Mouse (Mus musculus): ENCODE results near the gene 4930402F06Rik. TPM values are rescaled to one million over a fixed set of nuclear protein-coding genes. Genes with fewer than 3 reads are reported as not detected.

4930402F06Rik gene
- polyA plus RNA-seq, 1 experiment, result not detected

DNA sequence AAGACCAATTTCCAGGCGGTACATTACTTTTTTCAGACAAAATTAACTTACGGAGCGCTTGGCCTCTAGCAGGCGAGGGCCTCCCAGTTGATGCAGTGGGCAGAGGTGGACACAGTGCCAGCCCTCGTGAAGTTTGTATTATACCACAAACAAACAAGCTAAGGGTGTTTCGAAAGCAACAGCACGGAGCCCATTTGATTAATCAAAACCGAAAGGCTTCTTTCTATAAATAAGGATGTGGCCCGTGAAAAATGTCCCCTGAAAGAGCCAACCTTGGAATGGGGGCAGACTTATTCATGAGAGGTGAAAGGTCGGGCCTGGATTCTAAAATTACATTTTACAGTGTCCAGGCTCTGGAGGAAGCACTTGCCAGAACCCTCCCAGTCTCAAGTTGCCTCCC, 59.6 kb downstream of the 4930402F06Rik start:
- DNase-seq (ENCODE audit: low read depth), result no peak
- TF ChIP-seq CTCF (IDR thresholded peaks at IDR 0.05; ENCODE audit: borderline replicate concordance, extremely low read depth, insufficient read depth, insufficient read length) (no peak), POLR2A (IDR thresholded peaks at IDR 0.05; ENCODE audit: borderline replicate concordance, extremely low read depth, insufficient read depth, insufficient read length, poor library complexity, severe bottlenecking) (no peak)

DNA sequence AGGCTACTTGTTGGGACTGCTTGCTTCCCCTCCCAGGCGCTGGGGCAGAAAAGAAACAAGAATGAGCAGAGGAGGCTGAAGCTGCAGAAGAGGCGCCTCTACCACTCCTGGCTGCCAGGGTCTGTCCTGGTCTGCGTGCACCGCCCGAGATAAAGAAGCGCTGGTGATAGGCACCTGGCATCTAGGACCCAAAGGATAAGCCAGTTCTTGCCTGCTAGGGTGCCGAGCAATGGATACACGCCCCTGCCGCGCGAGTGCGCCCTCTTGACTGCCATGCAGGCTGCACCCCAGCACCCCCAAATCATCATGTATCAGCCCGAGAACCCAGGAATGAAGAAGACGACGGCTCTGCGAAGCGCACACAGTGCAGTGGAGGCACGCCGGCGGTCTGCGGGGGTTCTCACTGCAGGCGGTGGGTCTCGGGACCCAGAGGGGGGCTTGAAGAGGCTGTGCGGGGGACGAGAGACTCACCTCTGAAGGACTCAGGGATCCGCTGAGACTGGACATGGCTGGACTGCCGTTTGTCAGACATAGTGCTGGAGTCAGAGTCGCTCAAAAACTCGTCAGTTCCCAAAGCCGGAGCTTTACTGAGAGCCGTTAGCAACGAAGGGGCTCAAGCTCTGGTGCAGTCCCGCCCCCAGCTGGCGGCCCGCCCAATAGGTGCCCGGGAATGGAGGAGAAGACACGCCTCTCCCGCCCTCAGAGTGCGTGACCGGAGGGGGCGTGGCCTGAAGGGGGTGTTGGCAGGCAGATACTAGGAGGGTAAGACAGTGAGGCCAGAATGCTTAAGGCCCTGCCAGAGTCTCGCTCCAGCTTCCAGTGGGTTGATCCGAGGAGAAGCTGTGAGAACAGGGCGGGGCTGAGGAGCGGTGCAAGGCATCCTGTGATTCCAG, 60.3 kb downstream of the 4930402F06Rik start, which contains the start of gene Stom:
Gene Stom, minus strand, starts transcription at position 589 of the 893 bp plus-strand sequence.
- TF ChIP-seq CTCF (IDR thresholded peaks at IDR 0.05; ENCODE audit: borderline replicate concordance, extremely low read depth, insufficient read depth, insufficient read length), result no peak
- TF ChIP-seq POLR2A (IDR thresholded peaks at IDR 0.05; ENCODE audit: borderline replicate concordance, extremely low read depth, insufficient read depth, insufficient read length, poor library complexity, severe bottlenecking), result 0 out of 2 replicates have a peak, but pooled peaks have one; percentile 5

GRCm38 (mm10) chr2:35335620-35336019, 61.4 kb downstream of the 4930402F06Rik start:
- DNase-seq (ENCODE audit: low read depth), result peak; percentile 11
- TF ChIP-seq CTCF (IDR thresholded peaks at IDR 0.05; ENCODE audit: borderline replicate concordance, extremely low read depth, insufficient read depth, insufficient read length) (no peak), POLR2A (IDR thresholded peaks at IDR 0.05; ENCODE audit: borderline replicate concordance, extremely low read depth, insufficient read depth, insufficient read length, poor library complexity, severe bottlenecking) (no peak)

More for the DNA sequence above, 60.3 kb downstream of the 4930402F06Rik start, which contains the start of gene Stom:
- DNase-seq (ENCODE audit: low read depth), result peak; percentile 99

- DNase-seq (ENCODE audit: low read depth), result no peak
- TF ChIP-seq POLR2A (IDR thresholded peaks at IDR 0.05; ENCODE audit: borderline replicate concordance, extremely low read depth, insufficient read depth, insufficient read length, poor library complexity, severe bottlenecking), result no peak
- TF ChIP-seq CTCF (IDR thresholded peaks at IDR 0.05; ENCODE audit: borderline replicate concordance, extremely low read depth, insufficient read depth, insufficient read length), result no peak
Measured at GRCm38 (mm10) chr2:35333670-35334069, 63.3 kb downstream of the 4930402F06Rik start.

DNA sequence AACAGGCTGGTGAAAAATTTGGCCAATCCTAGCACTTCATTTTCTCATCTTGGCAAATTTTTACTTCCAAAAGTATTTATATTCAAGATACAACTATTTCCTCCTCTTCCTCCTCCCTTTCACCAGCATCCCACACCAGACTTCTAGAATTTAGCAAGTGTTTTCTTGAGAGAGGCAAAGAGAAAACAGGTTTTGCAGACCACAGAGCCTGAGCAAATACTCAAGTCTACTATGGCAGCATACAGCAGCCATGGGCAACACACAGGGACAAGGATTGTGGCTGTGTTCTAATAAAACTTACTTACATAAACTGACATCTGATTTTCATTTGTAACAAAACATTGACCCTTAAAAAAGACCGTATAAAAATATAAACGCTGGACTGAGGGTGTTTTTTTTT, 65.8 kb downstream of the 4930402F06Rik start:
- DNase-seq (ENCODE audit: low read depth), result no peak
- TF ChIP-seq POLR2A (IDR thresholded peaks at IDR 0.05; ENCODE audit: borderline replicate concordance, extremely low read depth, insufficient read depth, insufficient read length, poor library complexity, severe bottlenecking), result no peak
- no peak for TF ChIP-seq CTCF (IDR thresholded peaks at IDR 0.05; ENCODE audit: borderline replicate concordance, extremely low read depth, insufficient read depth, insufficient read length)

GRCm38 (mm10) chr2:35329061-35329460, 67.9 kb downstream of the 4930402F06Rik start:
- no peak for DNase-seq (ENCODE audit: low read depth)
- TF ChIP-seq CTCF (IDR thresholded peaks at IDR 0.05; ENCODE audit: borderline replicate concordance, extremely low read depth, insufficient read depth, insufficient read length) (no peak), POLR2A (IDR thresholded peaks at IDR 0.05; ENCODE audit: borderline replicate concordance, extremely low read depth, insufficient read depth, insufficient read length, poor library complexity, severe bottlenecking) (no peak)

GRCm38 (mm10) chr2:35328064-35328792, 68.7 kb downstream of the 4930402F06Rik start:
- TF ChIP-seq CTCF (IDR thresholded peaks at IDR 0.05; ENCODE audit: borderline replicate concordance, extremely low read depth, insufficient read depth, insufficient read length) (no peak), POLR2A (IDR thresholded peaks at IDR 0.05; ENCODE audit: borderline replicate concordance, extremely low read depth, insufficient read depth, insufficient read length, poor library complexity, severe bottlenecking) (no peak)
- no peak for DNase-seq (ENCODE audit: low read depth)

DNA sequence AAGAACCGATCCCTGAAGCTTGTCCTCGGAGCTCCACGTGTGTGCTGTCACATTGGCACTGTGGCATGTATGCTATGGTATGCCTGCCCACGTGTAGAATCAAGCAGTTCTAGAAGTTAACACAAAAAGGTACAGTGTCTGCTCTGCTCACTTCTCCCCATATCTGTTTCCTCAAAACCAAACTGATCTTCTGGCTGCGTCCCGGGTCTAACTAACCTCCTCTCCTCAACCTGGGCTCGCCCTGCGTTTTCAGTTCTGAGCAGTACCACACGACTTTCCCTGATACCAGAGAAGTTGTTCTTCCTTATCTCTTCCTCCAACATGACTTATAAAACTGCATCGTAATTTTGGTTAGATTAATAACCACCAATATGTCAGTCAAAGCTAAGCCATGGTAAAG, 69.4 kb downstream of the 4930402F06Rik start:
- DNase-seq (ENCODE audit: low read depth), result no peak
- no peak for TF ChIP-seq CTCF (IDR thresholded peaks at IDR 0.05; ENCODE audit: borderline replicate concordance, extremely low read depth, insufficient read depth, insufficient read length)
- no peak for TF ChIP-seq POLR2A (IDR thresholded peaks at IDR 0.05; ENCODE audit: borderline replicate concordance, extremely low read depth, insufficient read depth, insufficient read length, poor library complexity, severe bottlenecking)

DNA sequence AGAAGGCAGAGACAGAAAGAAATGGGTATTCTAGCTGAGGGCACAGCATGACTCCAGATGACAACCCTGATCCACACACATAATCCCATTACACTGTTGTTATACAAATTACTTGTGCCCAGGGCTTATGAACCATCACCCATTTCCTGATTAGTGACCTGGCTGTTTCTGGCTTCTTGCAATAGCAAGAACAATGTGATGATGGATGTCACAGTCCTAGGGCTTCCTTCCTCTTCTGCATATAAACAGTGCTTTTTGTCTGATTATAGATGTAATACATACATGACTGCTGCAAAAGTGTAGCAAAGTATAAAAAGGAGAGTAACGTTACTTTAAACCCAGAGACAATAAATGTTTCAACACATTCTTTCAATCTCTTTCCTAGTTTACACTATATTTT, 70.0 kb downstream of the 4930402F06Rik start:
- TF ChIP-seq CTCF (IDR thresholded peaks at IDR 0.05; ENCODE audit: borderline replicate concordance, extremely low read depth, insufficient read depth, insufficient read length) (no peak), POLR2A (IDR thresholded peaks at IDR 0.05; ENCODE audit: borderline replicate concordance, extremely low read depth, insufficient read depth, insufficient read length, poor library complexity, severe bottlenecking) (no peak)
- no peak for DNase-seq (ENCODE audit: low read depth)

- DNase-seq (ENCODE audit: low read depth), result no peak
- no peak for TF ChIP-seq POLR2A (IDR thresholded peaks at IDR 0.05; ENCODE audit: borderline replicate concordance, extremely low read depth, insufficient read depth, insufficient read length, poor library complexity, severe bottlenecking)
- no peak for TF ChIP-seq CTCF (IDR thresholded peaks at IDR 0.05; ENCODE audit: borderline replicate concordance, extremely low read depth, insufficient read depth, insufficient read length)
Measured at GRCm38 (mm10) chr2:35325930-35326329, 71.0 kb downstream of the 4930402F06Rik start.

Other genes with a start within 250 kb of the 4930402F06Rik start
- 167 and 171 TPM in 2 replicates for gene Rab14, start 196.1 kb downstream of the 4930402F06Rik start, polyA plus RNA-seq (2012; rRNA removed)
- gene Gsn, start 140.8 kb downstream of the 4930402F06Rik start, polyA plus RNA-seq (2012; rRNA removed), result 21.6 and 26.6 TPM in 2 replicates
- 8.2 and 11.6 TPM in 2 replicates for gene Stom, start 60.2 kb downstream of the 4930402F06Rik start, polyA plus RNA-seq (2012; rRNA removed)
- not detected in 2 replicates for gene 4930568D16Rik, start 29.4 kb downstream of the 4930402F06Rik start, polyA plus RNA-seq (2012; rRNA removed)
- gene Ggta1, start 66.1 kb upstream of the 4930402F06Rik start, polyA plus RNA-seq (2012; rRNA removed), result 5.7 and 7.1 TPM in 2 replicates
- gene Dab2ip, start 161.1 kb upstream of the 4930402F06Rik start, polyA plus RNA-seq (2012; rRNA removed), result 118 and 126 TPM in 2 replicates